Mouse (Mus musculus) adrenal gland (tissue): ENCODE measurements around the gene Olfr794.

Source experiments
- intact Hi-C: fragments of 180-260 bp; cut with DNase I; formaldehyde crosslinking; loops from one replicate; pipeline ENCODE4 v1.15.1; 2025
- long read RNA-seq, 2 experiments: library from polyadenylated mRNA; unstranded; transcript quantifications; one replicate each; pipeline ENCODE4 v2.0.0; 2020; ENCODE audit warnings: borderline replicate concordance in 1 of 2; ENCODE audit not compliant: insufficient replicate concordance in 1 of 2
- microRNA-seq, 2 experiments: library from miRNA; unstranded; fragments of <30 nt; microRNA quantifications; one replicate each; pipeline ENCODE4; 2019

The Olfr794 gene
- long read RNA-seq, experiment 1 = 0 reads
- long read RNA-seq, experiment 2 = 0 reads

DNA sequence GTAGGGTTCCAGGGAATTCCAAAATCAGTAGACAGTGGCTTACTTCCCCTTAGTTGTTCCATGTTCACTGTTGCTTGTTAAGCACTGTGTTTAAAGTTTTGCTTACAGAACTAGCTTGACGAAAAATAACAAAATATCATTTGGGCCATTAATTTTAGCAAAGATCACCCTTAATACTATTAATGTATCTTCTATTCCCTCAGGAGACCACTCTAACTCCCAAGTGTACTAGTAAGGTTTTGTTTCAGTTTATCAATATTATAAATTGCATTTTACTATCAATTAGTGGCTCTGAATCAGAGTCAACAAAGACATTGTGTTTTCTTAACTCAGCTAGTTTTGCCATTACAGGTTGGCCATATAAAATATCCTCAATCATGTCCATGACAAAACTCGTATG is at the start of gene Olfr794:
Gene Olfr794, plus strand, starts transcription at position 301 of the 400 bp plus-strand sequence.
- intact Hi-C loops = no loop called here

DNA sequence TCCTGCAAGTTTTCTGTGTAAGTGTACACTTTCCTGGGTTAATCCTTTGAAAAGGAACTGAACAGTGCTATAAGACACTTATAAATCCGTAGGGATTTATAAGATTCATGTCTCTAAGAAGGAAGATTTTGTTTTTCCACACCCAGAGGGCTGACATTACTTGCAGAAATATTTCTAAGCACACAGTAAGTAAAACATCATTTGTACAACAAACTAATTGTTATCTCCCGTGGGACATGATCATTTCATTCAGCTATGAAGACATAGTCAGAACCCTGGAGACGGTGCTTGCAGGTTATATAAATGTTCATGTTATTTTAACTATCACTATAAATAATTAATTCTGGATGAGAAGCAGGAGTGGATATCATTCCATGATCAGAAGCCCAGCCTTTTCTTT is 46.0 kb upstream of the Olfr794 start, which contains the start of gene Olfr791:
Gene Olfr791, plus strand, starts transcription at position 301 of the 400 bp plus-strand sequence.
- intact Hi-C loops = no loop called here

GRCm38 (mm10) chr10:129538862-129539261 is 28.6 kb upstream of the Olfr794 start, which contains the start of gene Olfr792:
Olfr792 (plus strand) TSS chr10:129539162.
- intact Hi-C loops = no loop called here

DNA sequence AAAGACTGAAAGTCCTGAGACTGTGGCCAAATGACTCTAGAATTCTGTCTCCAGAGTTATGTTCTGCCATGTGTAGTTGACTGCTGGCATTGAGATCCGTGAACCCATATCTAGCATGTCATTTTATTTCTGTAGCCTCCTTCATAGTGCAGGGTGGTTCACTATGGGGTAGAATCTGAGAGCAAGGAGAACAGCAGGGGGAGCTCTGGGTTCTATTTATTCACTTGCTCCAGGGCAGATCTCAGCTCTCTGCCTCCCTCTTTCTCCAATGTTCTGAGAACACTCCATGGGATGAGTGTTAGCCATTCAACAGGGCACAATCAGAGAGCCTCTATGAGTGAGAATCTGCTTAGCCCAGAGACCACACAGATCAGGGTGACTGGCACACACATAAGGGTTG is 18.1 kb upstream of the Olfr794 start:
- intact Hi-C loops = no loop called here

GRCm38 (mm10) chr10:129577066-129577465 is 9.6 kb downstream of the Olfr794 start:
- intact Hi-C loops = no loop called here

DNA sequence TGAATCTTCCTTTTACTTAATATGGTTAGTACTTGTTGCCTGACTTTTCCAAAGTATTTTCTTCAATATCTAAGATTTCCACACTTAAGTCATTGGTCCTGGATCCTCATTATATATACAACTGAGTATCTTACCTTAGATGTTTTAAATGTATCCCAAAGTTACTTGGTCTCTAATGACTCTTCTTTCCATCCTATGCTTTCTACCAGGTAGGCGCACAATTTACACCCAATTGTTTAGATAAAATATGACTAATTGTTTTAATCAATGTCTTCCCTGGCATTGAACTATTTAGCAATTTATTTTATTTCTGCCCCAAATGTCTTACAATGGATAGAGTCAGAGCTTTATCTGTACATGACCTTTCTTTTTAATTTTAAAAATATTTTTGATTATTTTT is 45.0 kb downstream of the Olfr794 start, which contains the start of gene Olfr796:
Gene Olfr796, minus strand, starts transcription at position 101 of the 400 bp plus-strand sequence.
- intact Hi-C loops = no loop called here

DNA sequence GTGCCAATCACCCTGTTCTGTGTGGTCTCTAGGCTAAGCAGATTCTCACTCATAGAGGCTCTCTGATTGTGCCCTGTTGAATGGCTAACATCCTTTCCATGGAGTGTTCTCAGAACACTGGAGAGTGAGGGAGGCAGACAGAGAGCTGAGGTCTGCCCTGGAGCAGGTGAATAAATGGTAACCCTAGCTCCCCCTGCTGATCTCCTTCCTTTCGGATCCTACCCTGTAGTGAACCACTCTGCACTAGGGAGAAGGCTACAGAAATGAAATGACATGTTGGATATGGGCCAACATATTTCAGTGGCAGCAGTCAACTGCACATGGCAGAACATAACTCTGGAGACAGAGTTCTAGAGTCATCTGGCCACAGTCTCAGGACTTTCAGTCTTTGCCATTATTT is 54.3 kb downstream of the Olfr794 start:
- intact Hi-C loops = no loop called here

Small RNA genes lying within 50 kb of the gene (microRNA-seq; reads per million reads assigned to microRNA genes)
- 0 reads per million in 2 experiments for gene Gm23252
